Mouse (Mus musculus): ENCODE results near the gene Borcs8.

The Borcs8 gene

GRCm38 (mm10) chr8:70179082-70179481 is 39.8 kb downstream of the Borcs8 start:
- no peak for DNase-seq (ENCODE audit: low read depth)

- DNase-seq (ENCODE audit: low read depth), result peak; percentile 54
Measured at GRCm38 (mm10) chr8:70181212-70181902, 42.1 kb downstream of the Borcs8 start.

- DNase-seq (ENCODE audit: low read depth), result no peak
Measured at GRCm38 (mm10) chr8:70181903-70182252, 42.6 kb downstream of the Borcs8 start.

GRCm38 (mm10) chr8:70183194-70183593 is 43.9 kb downstream of the Borcs8 start:
- DNase-seq (ENCODE audit: low read depth), result no peak

- no peak for DNase-seq (ENCODE audit: low read depth)
Measured at GRCm38 (mm10) chr8:70188707-70189106, 49.4 kb downstream of the Borcs8 start.

- no peak for DNase-seq (ENCODE audit: low read depth)
Measured at GRCm38 (mm10) chr8:70193238-70193637, 53.9 kb downstream of the Borcs8 start.

- no peak for DNase-seq (ENCODE audit: low read depth)
Measured at GRCm38 (mm10) chr8:70194191-70194590, 54.9 kb downstream of the Borcs8 start.

GRCm38 (mm10) chr8:70195762-70196161 is 56.5 kb downstream of the Borcs8 start:
- DNase-seq (ENCODE audit: low read depth), result no peak

Measured in c-Kit-positive CD71-positive TER-119-negative erythroid progenitor cells, embryonic 14.5 days (primary cell).